In the genomic region with DNA sequence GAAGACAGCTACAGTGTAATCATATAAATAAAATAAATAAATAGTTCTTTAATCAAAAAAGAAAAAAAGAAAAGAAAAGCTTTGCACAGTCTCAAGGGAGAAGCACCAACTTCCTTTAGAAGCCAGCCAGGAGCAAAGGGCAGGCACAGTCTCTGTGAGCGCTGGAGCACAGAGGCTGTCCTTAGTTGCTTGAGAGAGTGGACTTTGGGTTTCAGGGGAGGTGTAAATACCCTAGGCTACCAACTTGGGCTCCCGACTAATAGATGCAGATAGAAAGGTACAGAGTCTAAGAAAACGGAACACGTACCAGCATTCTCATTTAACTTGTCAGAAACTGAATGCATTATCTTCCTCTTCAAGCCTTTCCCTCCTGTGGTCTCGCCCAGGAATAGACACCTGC, we compare ENCODE assay signal across 19 mouse cellular contexts. TPM values are rescaled to one million over a fixed set of nuclear protein-coding genes. Genes with fewer than 3 reads are reported as not detected.
DNase-seq lines count a peak whose midpoint lies in the region; ATAC-seq and TF ChIP-seq lines count a peak whose summit lies in the region.
"Had no signal": no experiment of that assay in that cellular context is flagged by ENCODE, and none has a peak within 500 bp of the region (broad histone marks: within the 10 kb centered on the region; RNA-seq: fewer than 3 reads in every experiment).

No protein-coding gene starts in this region.

- TF ChIP-seq RAD21 in MEL (IDR thresholded peaks at IDR 0.05; ENCODE audit: low read depth, low read length), result no peak

- no peak for DNase-seq in forebrain, postnatal 0 days
- peak; percentile 32 for DNase-seq in MEL (ENCODE audit: low read depth, low spot score)
- DNase-seq in kidney, postnatal 0 days (ENCODE audit: low spot score), result no peak
- no peak for DNase-seq in urinary bladder, postnatal 25 days (ENCODE audit: low spot score)
- no peak for DNase-seq in thymus, postnatal 0 days (ENCODE audit: low spot score)
- DNase-seq: adrenal gland, postnatal 25 days; cerebellum, adult 2 months; left cerebral cortex, postnatal 4 days had no signal

- H3K9ac ChIP-seq in forebrain, embryonic 13.5 days, result no peak overlapping the region
- H3K9ac ChIP-seq in forebrain, postnatal 0 days, result no peak overlapping the region
- H3K9ac ChIP-seq in MEL (ENCODE audit: control insufficient read depth, low read depth, low read length, poor library complexity, severe bottlenecking), result no peak overlapping the region
- H3K9ac ChIP-seq in intestine, embryonic 15.5 days, result no peak overlapping the region
- H3K9ac ChIP-seq in kidney, postnatal 0 days (ENCODE audit: low read depth, low read length), result no peak overlapping the region
- H3K9ac ChIP-seq: lung, embryonic 15.5 days; midbrain, embryonic 15.5 days had no signal

- no peak for TF ChIP-seq CTCF in forebrain, postnatal 0 days (IDR thresholded peaks at IDR 0.05; ENCODE audit: low read depth)
- no peak for TF ChIP-seq CTCF in MEL (IDR thresholded peaks at IDR 0.05 in 2 of 3, conservative IDR thresholded peaks at IDR 0.05 in 1 of 3; ENCODE audit: control insufficient read depth in 1 of 3, insufficient read depth in 1 of 3, low read depth in 2 of 3, low read length in 3 of 3, poor library complexity in 1 of 3, severe bottlenecking in 1 of 3)
- TF ChIP-seq CTCF in kidney, postnatal 0 days (IDR thresholded peaks at IDR 0.05; ENCODE audit: low read depth), result no peak

- no peak for TF ChIP-seq POLR2A in MEL (IDR thresholded peaks at IDR 0.05; ENCODE audit: control insufficient read depth in 1 of 2, insufficient read depth in 1 of 2, low read depth in 1 of 2, low read length in 2 of 2, poor library complexity in 1 of 2)

- whole genome bisulfite sequencing in forebrain, embryonic 13.5 days, result 71% methylated on average over 5 of the region's 5 CpGs
- WGBS in forebrain, postnatal 0 days, result 77% methylated on average over 5 of the region's 5 CpGs
- WGBS in intestine, embryonic 15.5 days, result 69% methylated on average over 5 of the region's 5 CpGs
- 67% methylated on average over 5 of the region's 5 CpGs for WGBS in kidney, postnatal 0 days

- H3K4me3 ChIP-seq in forebrain, embryonic 13.5 days, result no peak overlapping the region
- H3K4me3 ChIP-seq in forebrain, postnatal 0 days (ENCODE audit: low read depth, low read length), result no peak overlapping the region
- no peak overlapping the region for H3K4me3 ChIP-seq in MEL (ENCODE audit: control insufficient read depth in 1 of 2, insufficient read depth in 1 of 2, low read depth in 2 of 2, low read length in 2 of 2)
- H3K4me3 ChIP-seq in intestine, embryonic 15.5 days (replicated peaks), result no peak overlapping the region
- no peak overlapping the region for H3K4me3 ChIP-seq in kidney, postnatal 0 days (replicated peaks; ENCODE audit: low read depth, low read length)

- no peak overlapping the region for H3K27ac ChIP-seq in forebrain, embryonic 13.5 days
- H3K27ac ChIP-seq in forebrain, postnatal 0 days (ENCODE audit: low read depth, low read length), result no peak overlapping the region
- no peak overlapping the region for H3K27ac ChIP-seq in MEL (ENCODE audit: control insufficient read depth, low read depth, low read length)
- peak overlapping the region; percentile 69 for H3K27ac ChIP-seq in intestine, embryonic 15.5 days
- peak overlapping the region; percentile 87 for H3K27ac ChIP-seq in kidney, postnatal 0 days
- H3K27ac ChIP-seq: liver, embryonic 12.5 days had no signal

- H3K27me3 ChIP-seq in forebrain, embryonic 13.5 days, result no peaks in the 10 kb centered on the region; the same call in none of the 2 replicates
- no peaks in the 10 kb centered on the region for H3K27me3 ChIP-seq in forebrain, postnatal 0 days (ENCODE audit: insufficient read depth, low read length)
- no peaks in the 10 kb centered on the region for H3K27me3 ChIP-seq in MEL (ENCODE audit: control insufficient read depth in 1 of 2, insufficient read depth in 2 of 2, low read length in 2 of 2)
- H3K27me3 ChIP-seq in intestine, embryonic 15.5 days (replicated peaks), result no peaks in the 10 kb centered on the region
- no peaks in the 10 kb centered on the region for H3K27me3 ChIP-seq in kidney, postnatal 0 days (ENCODE audit: insufficient read depth, low read length)
- H3K27me3 ChIP-seq: hindbrain, embryonic 15.5 days; midbrain, embryonic 15.5 days had no signal

- H3K79me2 ChIP-seq in MEL (ENCODE audit: control insufficient read depth, insufficient read depth, low read length, poor library complexity), result peaks cover 3% of the 10 kb centered on the region; the same call in 1 of the 2 replicates

- ATAC-seq in forebrain, embryonic 13.5 days, result no peak
- no peak for ATAC-seq in forebrain, postnatal 0 days
- peak; percentile 49 for ATAC-seq in intestine, embryonic 15.5 days
- peak; percentile 40 for ATAC-seq in kidney, postnatal 0 days (replicated peaks; ENCODE audit: low FRiP score, low read depth)
- ATAC-seq in monocyte, adult 5-6 weeks (replicated peaks; ENCODE audit: insufficient number of reproducible peaks, low FRiP score, low TSS enrichment, poor library complexity, severe bottlenecking), result no peak
- ATAC-seq: liver, embryonic 12.5 days had no signal

- H3K36me3 ChIP-seq in forebrain, embryonic 13.5 days (ENCODE audit: poor library complexity, severe bottlenecking), result peaks cover 23% of the 10 kb centered on the region
- peaks cover 20% of the 10 kb centered on the region for H3K36me3 ChIP-seq in forebrain, postnatal 0 days (ENCODE audit: insufficient read depth)
- H3K36me3 ChIP-seq in MEL (ENCODE audit: control insufficient read depth in 1 of 2, insufficient read depth in 2 of 2, low read length in 2 of 2), result peaks cover 0 to 7% of the 10 kb centered on the region in 2 experiments; a peak in 2 of 4 replicates
- peaks cover 2% of the 10 kb centered on the region; the same call in 1 of the 2 replicates for H3K36me3 ChIP-seq in intestine, embryonic 15.5 days
- peaks cover 4% of the 10 kb centered on the region; the same call in 1 of the 2 replicates for H3K36me3 ChIP-seq in kidney, postnatal 0 days (ENCODE audit: insufficient read depth, low read length)

- H3K9me3 ChIP-seq in forebrain, embryonic 13.5 days (replicated peaks), result no peaks in the 10 kb centered on the region
- no peaks in the 10 kb centered on the region for H3K9me3 ChIP-seq in forebrain, postnatal 0 days (ENCODE audit: low read length)
- no peaks in the 10 kb centered on the region for H3K9me3 ChIP-seq in MEL (replicated peaks; ENCODE audit: insufficient read depth, low read length)
- H3K9me3 ChIP-seq in intestine, embryonic 15.5 days, result no peaks in the 10 kb centered on the region
- H3K9me3 ChIP-seq in kidney, postnatal 0 days (replicated peaks; ENCODE audit: low read length), result no peaks in the 10 kb centered on the region
- H3K9me3 ChIP-seq: hindbrain, embryonic 15.5 days; liver, embryonic 12.5 days; lung, embryonic 15.5 days; midbrain, embryonic 15.5 days had no signal

- peaks cover 23% of the 10 kb centered on the region for H3K4me1 ChIP-seq in forebrain, embryonic 13.5 days
- H3K4me1 ChIP-seq in forebrain, postnatal 0 days (ENCODE audit: insufficient read depth), result peaks cover 13% of the 10 kb centered on the region; the same call in 1 of the 2 replicates
- H3K4me1 ChIP-seq in MEL (ENCODE audit: control insufficient read depth in 1 of 2, insufficient read depth in 2 of 2, low read length in 2 of 2), result peaks cover 2 to 14% of the 10 kb centered on the region in 2 experiments; a peak in 3 of 4 replicates
- H3K4me1 ChIP-seq in intestine, embryonic 15.5 days (replicated peaks), result peaks cover 15% of the 10 kb centered on the region
- peaks cover 5% of the 10 kb centered on the region for H3K4me1 ChIP-seq in kidney, postnatal 0 days (replicated peaks; ENCODE audit: insufficient read depth, low read length)

- peak overlapping the region; percentile 88; the same call in 1 of the 2 replicates for H3K4me2 ChIP-seq in forebrain, embryonic 13.5 days
- H3K4me2 ChIP-seq in forebrain, postnatal 0 days (ENCODE audit: low read depth), result no peak overlapping the region
- peak overlapping the region; percentile 88; the same call in 1 of the 2 replicates for H3K4me2 ChIP-seq in intestine, embryonic 15.5 days (replicated peaks)
- H3K4me2 ChIP-seq in kidney, postnatal 0 days (ENCODE audit: low read length), result no peak overlapping the region

- TF ChIP-seq EP300 in MEL (IDR thresholded peaks at IDR 0.05; ENCODE audit: low read depth in 1 of 2, low read length in 2 of 2), result no peak

RNA-seq across cellular contexts. Expression of a gene that starts 3.2 kb away (rescaled TPM):
- 9.2 and 10.1 TPM in 2 replicates for polyA plus RNA-seq in forebrain, embryonic 13.5 days (2015; fragmentation: Nextera tagmentation; extraction: Ambion mirVana)
- 67.3 and 82.1 TPM in 2 replicates for total RNA-seq in forebrain, postnatal 0 days (2014; rRNA removed)
- 61.0 and 63.5 TPM in 2 replicates for polyA plus RNA-seq in forebrain, postnatal 0 days (2015; fragmentation: Nextera tagmentation; extraction: Ambion mirVana)
- not detected in 2 replicates for total RNA-seq in MEL (2012; rRNA removed)
- polyA plus RNA-seq in MEL (2012; ENCODE audit: insufficient read depth in 1 of 2, insufficient read length in 2 of 2, low read depth in 1 of 2, low replicate concordance in 2 of 2, missing spikeins in 1 of 2), result 1 to 10 TPM in 1 of 2 experiments, not detected in 1; 1.4 TPM
- polyA plus RNA-seq in intestine, embryonic 15.5 days (2015; fragmentation: Nextera tagmentation; extraction: Ambion mirVana), result 36.1 and 42.8 TPM in 2 replicates
- 47.4 and 52.2 TPM in 2 replicates for polyA plus RNA-seq in kidney, postnatal 0 days (2015; fragmentation: Nextera tagmentation; extraction: Ambion mirVana)
- polyA plus RNA-seq in thymus, postnatal 0 days (2015; fragmentation: Nextera tagmentation; extraction: Ambion mirVana), result 0.70 and 0.71 TPM in 2 replicates
- not detected in 3 replicates for total RNA-seq in monocyte, adult 5-6 weeks (2017)
- total RNA-seq: CH12.LX had no signal
- polyA plus RNA-seq: macrophage had no signal

RNA-seq across cellular contexts. Expression of a gene that starts 11.5 kb away (rescaled TPM):
- polyA plus RNA-seq in forebrain, embryonic 13.5 days (2015; fragmentation: Nextera tagmentation; extraction: Ambion mirVana), result 126 and 132 TPM in 2 replicates
- total RNA-seq in forebrain, postnatal 0 days (2014; rRNA removed), result 23.7 and 42.7 TPM in 2 replicates
- 65.1 and 77.0 TPM in 2 replicates for polyA plus RNA-seq in forebrain, postnatal 0 days (2015; fragmentation: Nextera tagmentation; extraction: Ambion mirVana)
- total RNA-seq in MEL (2012; rRNA removed), result 141 and 143 TPM in 2 replicates
- 100 to 1,000 TPM in 1 of 2 experiments, not detected in 1; 247 TPM for polyA plus RNA-seq in MEL (2012; ENCODE audit: insufficient read depth in 1 of 2, insufficient read length in 2 of 2, low read depth in 1 of 2, low replicate concordance in 2 of 2, missing spikeins in 1 of 2)
- 166 and 192 TPM in 2 replicates for polyA plus RNA-seq in intestine, embryonic 15.5 days (2015; fragmentation: Nextera tagmentation; extraction: Ambion mirVana)
- 103 and 117 TPM in 2 replicates for polyA plus RNA-seq in kidney, postnatal 0 days (2015; fragmentation: Nextera tagmentation; extraction: Ambion mirVana)
- 141 and 156 TPM in 2 replicates for polyA plus RNA-seq in thymus, postnatal 0 days (2015; fragmentation: Nextera tagmentation; extraction: Ambion mirVana)
- 117 to 146 TPM (median 144 TPM) in 3 replicates for total RNA-seq in monocyte, adult 5-6 weeks (2017)

RNA-seq across cellular contexts. Expression of a gene that starts 19.8 kb away (rescaled TPM):
- not detected in 2 replicates for polyA plus RNA-seq in forebrain, embryonic 13.5 days (2015; fragmentation: Nextera tagmentation; extraction: Ambion mirVana)
- not detected in 2 replicates for total RNA-seq in forebrain, postnatal 0 days (2014; rRNA removed)
- not detected in 2 replicates for polyA plus RNA-seq in forebrain, postnatal 0 days (2015; fragmentation: Nextera tagmentation; extraction: Ambion mirVana)
- 0.03 and 0.08 TPM in 2 replicates for total RNA-seq in MEL (2012; rRNA removed)
- under 1 TPM in 1 of 2 experiments, not detected in 1; 0.07 TPM for polyA plus RNA-seq in MEL (2012; ENCODE audit: insufficient read depth in 1 of 2, insufficient read length in 2 of 2, low read depth in 1 of 2, low replicate concordance in 2 of 2, missing spikeins in 1 of 2)
- 2.2 and 2.3 TPM in 2 replicates for polyA plus RNA-seq in intestine, embryonic 15.5 days (2015; fragmentation: Nextera tagmentation; extraction: Ambion mirVana)
- 2.2 and 2.3 TPM in 2 replicates for polyA plus RNA-seq in kidney, postnatal 0 days (2015; fragmentation: Nextera tagmentation; extraction: Ambion mirVana)
- 0.03 and 0.04 TPM in 2 replicates for polyA plus RNA-seq in thymus, postnatal 0 days (2015; fragmentation: Nextera tagmentation; extraction: Ambion mirVana)
- total RNA-seq in monocyte, adult 5-6 weeks (2017), result 0.10 TPM in 1 of 3 replicates, not detected in the others
- total RNA-seq: CH12.LX had no signal
- polyA plus RNA-seq: forebrain, embryonic 14.5 days; hindbrain, embryonic 15.5 days; macrophage; neural tube, embryonic 14.5 days had no signal

RNA-seq across cellular contexts. Expression of a gene that starts 27.4 kb away (rescaled TPM):
- 3.3 and 7.6 TPM in 2 replicates for polyA plus RNA-seq in forebrain, embryonic 13.5 days (2015; fragmentation: Nextera tagmentation; extraction: Ambion mirVana)
- total RNA-seq in forebrain, postnatal 0 days (2014; rRNA removed), result 4.5 and 5.3 TPM in 2 replicates
- 11.7 and 13.2 TPM in 2 replicates for polyA plus RNA-seq in forebrain, postnatal 0 days (2015; fragmentation: Nextera tagmentation; extraction: Ambion mirVana)
- 268 and 308 TPM in 2 replicates for total RNA-seq in MEL (2012; rRNA removed)
- 100 to 1,000 TPM in 1 of 2 experiments, not detected in 1; 461 TPM for polyA plus RNA-seq in MEL (2012; ENCODE audit: insufficient read depth in 1 of 2, insufficient read length in 2 of 2, low read depth in 1 of 2, low replicate concordance in 2 of 2, missing spikeins in 1 of 2)
- polyA plus RNA-seq in intestine, embryonic 15.5 days (2015; fragmentation: Nextera tagmentation; extraction: Ambion mirVana), result 23.3 and 26.9 TPM in 2 replicates
- 68.9 and 70.6 TPM in 2 replicates for polyA plus RNA-seq in kidney, postnatal 0 days (2015; fragmentation: Nextera tagmentation; extraction: Ambion mirVana)
- 31.7 and 32.5 TPM in 2 replicates for polyA plus RNA-seq in thymus, postnatal 0 days (2015; fragmentation: Nextera tagmentation; extraction: Ambion mirVana)
- 26.4 to 32.2 TPM (median 29.8 TPM) in 3 replicates for total RNA-seq in monocyte, adult 5-6 weeks (2017)

RNA-seq across cellular contexts. Expression of a gene that starts 35.4 kb away (rescaled TPM):
- 10.3 and 15.7 TPM in 2 replicates for polyA plus RNA-seq in forebrain, embryonic 13.5 days (2015; fragmentation: Nextera tagmentation; extraction: Ambion mirVana)
- 10.0 and 11.3 TPM in 2 replicates for total RNA-seq in forebrain, postnatal 0 days (2014; rRNA removed)
- polyA plus RNA-seq in forebrain, postnatal 0 days (2015; fragmentation: Nextera tagmentation; extraction: Ambion mirVana), result 9.6 and 10.0 TPM in 2 replicates
- total RNA-seq in MEL (2012; rRNA removed), result 1.3 and 1.5 TPM in 2 replicates
- polyA plus RNA-seq in MEL (2012; ENCODE audit: insufficient read depth in 1 of 2, insufficient read length in 2 of 2, low read depth in 1 of 2, low replicate concordance in 2 of 2, missing spikeins in 1 of 2), result 1 to 10 TPM in 1 of 2 experiments, not detected in 1; 2.0 TPM
- 183 and 190 TPM in 2 replicates for polyA plus RNA-seq in intestine, embryonic 15.5 days (2015; fragmentation: Nextera tagmentation; extraction: Ambion mirVana)
- polyA plus RNA-seq in kidney, postnatal 0 days (2015; fragmentation: Nextera tagmentation; extraction: Ambion mirVana), result 204 and 226 TPM in 2 replicates
- polyA plus RNA-seq in thymus, postnatal 0 days (2015; fragmentation: Nextera tagmentation; extraction: Ambion mirVana), result 47.0 and 47.5 TPM in 2 replicates
- 15.1 to 25.3 TPM (median 22.0 TPM) in 3 replicates for total RNA-seq in monocyte, adult 5-6 weeks (2017)

Comparison
In these comparisons a context has a peak if more than half of its experiments do, and no peak if none do; other contexts are left out.
1. H3K4me2 ChIP-seq: peak in forebrain, embryonic 13.5 days (single experiment) and intestine, embryonic 15.5 days (single experiment); none in forebrain, postnatal 0 days (single experiment) and kidney, postnatal 0 days (single experiment).
2. ATAC-seq: peak in intestine, embryonic 15.5 days (single experiment) and kidney, postnatal 0 days (single experiment); none in forebrain, embryonic 13.5 days (single experiment), forebrain, postnatal 0 days (single experiment) and monocyte, adult 5-6 weeks (single experiment).
3. H3K27ac ChIP-seq: peak in intestine, embryonic 15.5 days (single experiment) and kidney, postnatal 0 days (single experiment); none in forebrain, embryonic 13.5 days (single experiment), forebrain, postnatal 0 days (single experiment) and MEL (single experiment).